Mouse (Mus musculus) embryonic facial prominence, embryonic 12.5 days (tissue): ENCODE measurements around the gene Grin3b. TPM values are rescaled to one million over a fixed set of nuclear protein-coding genes. Genes with fewer than 3 reads are reported as not detected.

ENCODE experiments used
- ATAC-seq: fragments of 200-750 bp; cut with Nextera tagmentation; 2 replicates; pipeline ENCODE4 v1.8.0; 2017; ENCODE audit not compliant: insufficient number of reproducible peaks, insufficient read depth, low FRiP score, low TSS enrichment
- H3K27ac ChIP-seq: fragments of 300-500 bp; sonication (generic); 2 replicates; pipeline ENCODE4 v1.5.1; 2016; ENCODE audit warnings: mild to moderate bottlenecking
- H3K27me3 ChIP-seq: fragments of 300-500 bp; sonication (generic); 2 replicates; pipeline ENCODE4 v1.6.1; 2016; ENCODE audit warnings: mild to moderate bottlenecking, moderate library complexity
- H3K36me3 ChIP-seq: fragments of 300-500 bp; sonication (generic); 2 replicates; pipeline ENCODE4 v1.6.1; 2016; ENCODE audit warnings: mild to moderate bottlenecking
- H3K4me1 ChIP-seq: fragments of 300-500 bp; sonication (generic); 2 replicates; pipeline ENCODE4 v1.6.1; 2016
- H3K4me2 ChIP-seq: fragments of 300-500 bp; sonication (generic); replicated peaks from 2 replicates; pipeline ENCODE4 v1.6.1; 2016; ENCODE audit warnings: mild to moderate bottlenecking, moderate library complexity
- H3K4me3 ChIP-seq: fragments of 300-500 bp; sonication (generic); 2 replicates; pipeline ENCODE4 v1.5.1; 2016; ENCODE audit warnings: mild to moderate bottlenecking
- H3K9ac ChIP-seq: fragments of 300-500 bp; sonication (generic); 2 replicates; pipeline ENCODE4 v1.6.1; 2016; ENCODE audit warnings: mild to moderate bottlenecking, moderate library complexity
- H3K9me3 ChIP-seq: fragments of 300-500 bp; sonication (generic); 2 replicates; pipeline ENCODE4 v1.6.1; 2016; ENCODE audit warnings: mild to moderate bottlenecking, moderate library complexity
- WGBS: fragments of 180-500 bp; shearing (Covaris S2); methylation state at CpG from one replicate; pipeline ENCODE4 v1.1.7; 2016; 5-methylcytosine and 5-hydroxymethylcytosine counted together
- polyA plus RNA-seq: library from polyadenylated mRNA; unstranded; fragments of >200 nt; fragmentation: Nextera tagmentation; extraction: Ambion mirVana; gene quantifications from 2 replicates; pipeline ENCODE4 v1.2.1, GENCODE M21; 2016

The Grin3b gene
- polyA plus RNA-seq, 1 experiment from 2014 or later: 0.92 TPM

GRCm38 (mm10) chr10:80021320-80021641, 50.8 kb downstream of the Grin3b start:
- 90% methylated on average over 13 of the region's 13 CpGs for WGBS
- ATAC-seq: no peak
- Histone ChIP-seq H3K4me3 (no peak overlapping the region), H3K27ac (no peak overlapping the region), H3K27me3 (peaks cover 18% of the 10 kb centered on the region), H3K4me1 (peaks cover 19% of the 10 kb centered on the region), H3K36me3 (no peaks in the 10 kb centered on the region), H3K4me2 (no peak overlapping the region), H3K9ac (no peak overlapping the region), H3K9me3 (no peaks in the 10 kb centered on the region)

- Histone ChIP-seq H3K4me1 (peaks cover 19% of the 10 kb centered on the region), H3K4me2 (no peak overlapping the region), H3K36me3 (no peaks in the 10 kb centered on the region), H3K9me3 (no peaks in the 10 kb centered on the region), H3K4me3 (no peak overlapping the region), H3K9ac (no peak overlapping the region), H3K27me3 (peaks cover 11% of the 10 kb centered on the region), H3K27ac (no peak overlapping the region)
- ATAC-seq: no peak
- WGBS: 87% methylated on average over 12 of the region's 12 CpGs
Observed at GRCm38 (mm10) chr10:80022164-80022563, 51.6 kb downstream of the Grin3b start.

DNA sequence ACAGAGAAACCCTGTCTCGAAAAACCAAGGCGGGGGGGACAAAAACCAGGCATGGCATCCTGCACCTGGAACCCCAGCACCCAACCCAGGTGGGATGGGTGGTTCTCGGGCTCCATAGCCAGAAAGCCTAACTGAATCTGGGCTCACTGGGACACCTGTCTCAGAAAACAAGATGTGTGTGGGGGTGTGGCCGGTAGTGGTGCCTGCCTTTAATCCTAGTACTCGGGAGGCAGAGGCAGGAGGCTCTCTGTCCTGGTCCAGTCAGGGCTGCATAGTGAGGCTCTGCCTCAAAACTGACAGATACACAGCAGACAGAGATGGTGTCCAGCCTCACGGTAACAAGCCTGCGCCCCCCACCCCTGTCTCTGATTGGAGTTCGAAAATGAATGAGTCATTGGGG, 52.3 kb downstream of the Grin3b start:
- no peaks in the 10 kb centered on the region for H3K36me3 ChIP-seq
- H3K4me1 ChIP-seq: peaks cover 19% of the 10 kb centered on the region
- no peak overlapping the region for H3K4me2 ChIP-seq
- no peak for ATAC-seq
- H3K27ac ChIP-seq: no peak overlapping the region
- H3K27me3 ChIP-seq: peaks cover 9% of the 10 kb centered on the region
- H3K9me3 ChIP-seq: no peaks in the 10 kb centered on the region
- 98% methylated on average over 8 of the region's 8 CpGs for WGBS
- H3K9ac ChIP-seq: no peak overlapping the region
- H3K4me3 ChIP-seq: no peak overlapping the region

GRCm38 (mm10) chr10:80023758-80024157, 53.2 kb downstream of the Grin3b start:
- 88% methylated on average over 5 of the region's 5 CpGs for whole genome bisulfite sequencing
- Histone ChIP-seq H3K27ac (no peak overlapping the region), H3K36me3 (no peaks in the 10 kb centered on the region), H3K4me2 (no peak overlapping the region), H3K9ac (no peak overlapping the region), H3K9me3 (no peaks in the 10 kb centered on the region), H3K4me1 (peaks cover 16% of the 10 kb centered on the region), H3K4me3 (no peak overlapping the region), H3K27me3 (peaks cover 7% of the 10 kb centered on the region; the same call in 1 of the 2 replicates)
- ATAC-seq: no peak

- 78% methylated on average over 15 of the region's 15 CpGs for WGBS
- no peaks in the 10 kb centered on the region for H3K36me3 ChIP-seq
- no peak overlapping the region for H3K4me2 ChIP-seq
- peaks cover 3% of the 10 kb centered on the region; the same call in 1 of the 2 replicates for H3K27me3 ChIP-seq
- H3K4me3 ChIP-seq: no peak overlapping the region
- peaks cover 10% of the 10 kb centered on the region; the same call in 1 of the 2 replicates for H3K4me1 ChIP-seq
- H3K27ac ChIP-seq: no peak overlapping the region
- no peaks in the 10 kb centered on the region for H3K9me3 ChIP-seq
- no peak overlapping the region; the same call in 1 of the 2 replicates for H3K9ac ChIP-seq
- ATAC-seq: no peak
Observed at GRCm38 (mm10) chr10:80024229-80025043, 53.9 kb downstream of the Grin3b start.

- Histone ChIP-seq H3K9ac (no peak overlapping the region), H3K27ac (no peak overlapping the region), H3K36me3 (no peaks in the 10 kb centered on the region), H3K9me3 (no peaks in the 10 kb centered on the region), H3K27me3 (peaks cover 3% of the 10 kb centered on the region; the same call in 1 of the 2 replicates), H3K4me3 (no peak overlapping the region), H3K4me2 (no peak overlapping the region), H3K4me1 (peaks cover 8% of the 10 kb centered on the region; the same call in 1 of the 2 replicates)
- ATAC-seq: no peak
- 63% methylated on average over 4 of the region's 4 CpGs for WGBS
Observed at GRCm38 (mm10) chr10:80025044-80025347, 54.5 kb downstream of the Grin3b start.

DNA sequence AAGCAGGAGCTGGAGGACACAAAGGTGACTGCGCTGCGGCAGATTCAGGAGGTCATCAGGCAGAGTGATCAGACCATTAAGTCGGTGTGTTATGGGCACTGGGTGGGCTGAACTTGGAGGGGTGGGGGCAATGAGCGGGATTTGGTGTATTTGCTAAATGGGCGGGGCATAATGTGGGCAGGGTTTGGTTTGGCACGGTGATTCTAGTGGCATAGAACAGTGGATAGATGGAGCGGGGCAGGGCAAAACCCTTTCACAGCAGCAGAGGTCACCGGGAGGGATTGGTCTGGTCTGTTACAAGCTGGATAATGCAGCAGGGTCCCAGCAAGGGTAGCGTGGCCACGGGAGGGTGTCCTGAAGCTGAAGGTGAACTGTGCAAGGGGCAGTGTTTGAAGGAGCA, 54.9 kb downstream of the Grin3b start:
- H3K4me2 ChIP-seq: no peak overlapping the region
- no peaks in the 10 kb centered on the region for H3K36me3 ChIP-seq
- 75% methylated on average over 10 of the region's 10 CpGs for WGBS
- ATAC-seq: no peak
- no peak overlapping the region for H3K9ac ChIP-seq
- H3K27ac ChIP-seq: no peak overlapping the region
- H3K4me3 ChIP-seq: no peak overlapping the region
- H3K4me1 ChIP-seq: peaks cover 3% of the 10 kb centered on the region; the same call in 1 of the 2 replicates
- no peaks in the 10 kb centered on the region for H3K27me3 ChIP-seq
- H3K9me3 ChIP-seq: no peaks in the 10 kb centered on the region

- WGBS: 62% methylated on average over 12 of the region's 12 CpGs
- no peaks in the 10 kb centered on the region for H3K4me1 ChIP-seq
- H3K9me3 ChIP-seq: no peaks in the 10 kb centered on the region
- no peak overlapping the region; the same call in 1 of the 2 replicates for H3K9ac ChIP-seq
- no peak overlapping the region for H3K27ac ChIP-seq
- H3K4me2 ChIP-seq: no peak overlapping the region
- H3K4me3 ChIP-seq: no peak overlapping the region
- no peaks in the 10 kb centered on the region for H3K36me3 ChIP-seq
- ATAC-seq: no peak
- no peaks in the 10 kb centered on the region for H3K27me3 ChIP-seq
Observed at GRCm38 (mm10) chr10:80025889-80026288, 55.4 kb downstream of the Grin3b start.

Other genes starting within 250 kb of the Grin3b start
- 49.6 and 54.0 TPM in 2 replicates for gene Polrmt, start 224.1 kb upstream of the Grin3b start, polyA plus RNA-seq
- 0.33 and 0.65 TPM in 2 replicates for gene Fgf22, start 215.6 kb upstream of the Grin3b start, polyA plus RNA-seq
- gene Rnf126, start 203.8 kb upstream of the Grin3b start, polyA plus RNA-seq: 109 and 111 TPM in 2 replicates
- gene Fstl3, start 193.4 kb upstream of the Grin3b start, polyA plus RNA-seq: 3.5 and 3.7 TPM in 2 replicates
- 0.06 TPM in 1 of 2 replicates, not detected in the other for gene Prss57, start 179.8 kb upstream of the Grin3b start, polyA plus RNA-seq
- gene Palm, start 177.1 kb upstream of the Grin3b start, polyA plus RNA-seq: 132 and 142 TPM in 2 replicates
- gene Misp, start 149.7 kb upstream of the Grin3b start, polyA plus RNA-seq: 2.0 and 3.1 TPM in 2 replicates
- 352 and 363 TPM in 2 replicates for gene Ptbp1, start 116.3 kb upstream of the Grin3b start, polyA plus RNA-seq
- gene Prtn3, start 96.2 kb upstream of the Grin3b start, polyA plus RNA-seq: 10.1 and 11.3 TPM in 2 replicates
- 169 and 181 TPM in 2 replicates for gene Plppr3, start 96.1 kb upstream of the Grin3b start, polyA plus RNA-seq
- 0.33 and 0.55 TPM in 2 replicates for gene Elane, start 84.5 kb upstream of the Grin3b start, polyA plus RNA-seq
- gene Cfd, start 79.9 kb upstream of the Grin3b start, polyA plus RNA-seq: not detected in 2 replicates
- 60.4 and 60.9 TPM in 2 replicates for gene Med16, start 61.8 kb upstream of the Grin3b start, polyA plus RNA-seq
- gene Gm26602, start 59.9 kb upstream of the Grin3b start, polyA plus RNA-seq: 5.0 and 18.8 TPM in 2 replicates
- 0.85 and 1.4 TPM in 2 replicates for gene Kiss1r, start 53.7 kb upstream of the Grin3b start, polyA plus RNA-seq
- 159 and 166 TPM in 2 replicates for gene R3hdm4, start 49.5 kb upstream of the Grin3b start, polyA plus RNA-seq
- gene Arid3a, start 43.7 kb upstream of the Grin3b start, polyA plus RNA-seq: 4.9 and 6.6 TPM in 2 replicates
- 118 and 120 TPM in 2 replicates for gene Wdr18, start 10.6 kb upstream of the Grin3b start, polyA plus RNA-seq
- gene Tmem259, start 13.6 kb downstream of the Grin3b start, polyA plus RNA-seq: 24.3 and 25.9 TPM in 2 replicates
- gene Cnn2, start 17.9 kb downstream of the Grin3b start, polyA plus RNA-seq: 311 and 313 TPM in 2 replicates
- gene Abca7, start 25.8 kb downstream of the Grin3b start, polyA plus RNA-seq: 2.6 and 3.9 TPM in 2 replicates
- gene Arhgap45, start 45.9 kb downstream of the Grin3b start, polyA plus RNA-seq: 7.1 and 8.1 TPM in 2 replicates
- 227 and 245 TPM in 2 replicates for gene Polr2e, start 69.1 kb downstream of the Grin3b start, polyA plus RNA-seq
- 475 and 505 TPM in 2 replicates for gene Gpx4, start 76.5 kb downstream of the Grin3b start, polyA plus RNA-seq
- gene Sbno2, start 134.9 kb downstream of the Grin3b start, polyA plus RNA-seq: 15.2 and 16.1 TPM in 2 replicates
- gene Stk11, start 145.1 kb downstream of the Grin3b start, polyA plus RNA-seq: 17.2 and 18.5 TPM in 2 replicates
- 457 and 481 TPM in 2 replicates for gene Atp5d, start 167.9 kb downstream of the Grin3b start, polyA plus RNA-seq
- 8.4 and 8.5 TPM in 2 replicates for gene Cbarp, start 170.1 kb downstream of the Grin3b start, polyA plus RNA-seq
- 33.4 and 35.1 TPM in 2 replicates for gene Midn, start 177.6 kb downstream of the Grin3b start, polyA plus RNA-seq
- gene Cirbp, start 195.3 kb downstream of the Grin3b start, polyA plus RNA-seq: 151 and 159 TPM in 2 replicates
- 11.6 and 13.0 TPM in 2 replicates for gene 1600002K03Rik, start 202.2 kb downstream of the Grin3b start, polyA plus RNA-seq
- gene Efna2, start 208.8 kb downstream of the Grin3b start, polyA plus RNA-seq: 55.8 and 56.9 TPM in 2 replicates